Mouse (Mus musculus): ENCODE results near the gene Gm49396.

The Gm49396 gene

DNA sequence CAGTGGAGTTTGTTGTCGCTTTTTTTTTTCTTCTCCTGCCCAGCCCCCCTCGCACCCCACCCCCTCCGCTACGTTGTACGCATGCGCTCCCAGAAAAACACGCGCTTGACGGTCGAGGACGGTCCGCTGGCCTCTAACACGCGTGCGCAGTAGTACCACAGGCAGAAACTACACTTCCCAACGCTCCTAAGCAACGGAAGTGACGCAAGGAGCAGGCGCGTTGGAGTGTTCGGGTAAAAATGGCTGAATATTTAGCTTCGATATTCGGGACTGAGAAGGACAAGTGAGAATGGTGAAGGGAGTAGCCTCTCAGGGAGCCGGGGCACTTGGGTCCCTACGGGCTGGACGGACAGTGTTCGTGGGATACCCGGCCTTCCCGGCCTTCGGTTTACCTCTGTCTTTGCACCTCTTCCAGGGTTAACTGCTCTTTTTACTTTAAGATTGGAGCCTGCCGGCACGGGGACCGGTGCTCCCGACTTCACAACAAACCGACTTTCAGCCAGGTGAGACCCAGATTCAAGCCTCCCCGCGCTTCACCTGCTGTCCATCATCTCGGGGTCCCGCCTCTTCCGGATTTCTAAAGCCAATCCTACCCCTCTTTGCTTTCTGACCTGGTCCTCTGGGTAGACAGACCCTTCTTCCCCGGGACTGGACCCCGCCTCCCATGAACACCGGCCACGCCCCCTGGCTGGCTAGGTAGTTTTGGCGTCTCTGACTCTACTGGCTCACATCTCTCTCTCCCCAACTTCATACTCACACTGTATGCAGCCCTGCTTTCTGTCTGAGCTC is at the start of gene Gm49396, which contains the start of the genes U2af1l4 and Psenen:
Gene Gm49396 (plus strand): TSS at position 228 of the 789 bp plus-strand sequence.
Gene U2af1l4 (plus strand): TSS at position 185 of the 789 bp plus-strand sequence.
Gene Psenen (minus strand): TSS at position 511 of the 789 bp plus-strand sequence.
- peak; percentile 85 for DNase-seq (ENCODE audit: extremely low read depth, insufficient read length, low spot score)

DNA sequence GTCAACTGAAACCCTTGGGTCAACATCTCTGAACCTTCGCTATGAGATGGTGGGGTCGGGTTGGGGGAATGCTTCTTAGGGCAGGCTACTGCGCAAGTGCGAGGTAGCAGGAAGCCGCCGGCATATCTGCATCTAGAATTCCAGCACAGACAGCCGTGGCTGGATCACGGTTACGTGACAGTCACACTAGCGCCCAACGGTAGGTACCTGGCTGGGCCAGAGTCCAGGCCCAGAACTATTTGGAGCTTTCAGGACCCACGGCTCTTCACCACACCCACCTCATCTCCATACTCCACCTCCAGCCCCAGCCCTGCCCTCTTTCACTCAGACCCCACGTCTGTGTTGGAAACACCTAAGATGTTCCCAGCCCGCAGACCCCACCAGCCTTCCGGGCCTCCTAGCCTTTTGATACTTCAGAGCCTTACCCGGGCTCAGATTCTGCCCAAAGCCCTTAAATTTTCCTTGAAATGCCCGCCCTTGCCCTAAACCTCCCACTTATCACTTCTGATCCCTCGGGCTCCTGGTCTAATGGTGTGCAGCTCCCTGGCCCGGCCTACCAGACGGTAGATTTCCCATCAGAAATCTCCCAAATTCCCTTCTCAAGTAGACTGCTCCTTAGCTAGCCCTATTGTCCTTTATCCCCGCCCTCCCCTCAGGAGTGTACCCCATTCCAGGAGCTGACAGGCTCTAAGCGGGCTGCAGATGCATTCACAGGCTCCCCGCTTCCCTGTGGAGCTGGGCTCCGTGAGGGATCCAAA is 48.0 kb upstream of the Gm49396 start:
- no peak for DNase-seq (ENCODE audit: extremely low read depth, insufficient read length, low spot score)

DNA sequence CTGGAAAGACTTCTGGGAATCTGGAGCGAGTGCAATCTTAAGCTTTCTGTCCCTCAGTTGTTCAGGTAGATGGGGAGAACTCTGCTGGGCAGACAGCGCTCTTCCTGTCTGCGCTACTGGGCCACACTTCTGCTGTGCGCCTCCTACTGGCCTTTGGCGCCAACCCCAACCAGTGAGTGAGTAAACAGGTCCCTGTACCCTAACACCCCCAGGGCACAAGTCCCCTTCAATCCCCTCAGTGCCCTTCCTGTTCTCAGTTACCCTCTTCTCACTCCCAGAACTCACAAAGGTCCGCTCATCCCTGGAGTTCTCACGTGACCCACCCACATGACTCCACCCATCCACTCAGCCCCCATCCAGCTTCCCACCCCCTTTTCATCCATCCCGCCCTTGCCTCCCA is 44.8 kb upstream of the Gm49396 start:
- DNase-seq (ENCODE audit: extremely low read depth, insufficient read length, low spot score): no peak

DNA sequence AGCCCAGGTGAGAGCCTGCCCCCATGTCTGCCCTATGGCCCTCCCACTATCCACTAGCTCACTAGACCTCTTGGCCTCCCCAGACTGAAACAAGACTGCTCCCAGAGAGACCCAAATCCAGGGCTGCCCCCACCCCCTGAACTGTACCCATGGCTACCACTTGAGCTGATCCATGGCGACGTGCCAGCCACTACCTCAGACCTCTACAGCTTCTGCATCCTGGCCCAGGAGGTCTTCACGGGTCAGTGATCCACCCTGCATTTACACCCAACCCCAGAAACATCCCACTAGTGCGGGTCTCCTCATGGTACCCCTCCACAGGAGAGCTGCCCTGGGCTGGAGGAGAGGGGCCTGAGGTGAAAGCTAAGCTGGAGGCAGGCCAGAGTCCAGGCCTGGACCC is 42.7 kb upstream of the Gm49396 start:
- no peak for DNase-seq (ENCODE audit: extremely low read depth, insufficient read length, low spot score)

DNA sequence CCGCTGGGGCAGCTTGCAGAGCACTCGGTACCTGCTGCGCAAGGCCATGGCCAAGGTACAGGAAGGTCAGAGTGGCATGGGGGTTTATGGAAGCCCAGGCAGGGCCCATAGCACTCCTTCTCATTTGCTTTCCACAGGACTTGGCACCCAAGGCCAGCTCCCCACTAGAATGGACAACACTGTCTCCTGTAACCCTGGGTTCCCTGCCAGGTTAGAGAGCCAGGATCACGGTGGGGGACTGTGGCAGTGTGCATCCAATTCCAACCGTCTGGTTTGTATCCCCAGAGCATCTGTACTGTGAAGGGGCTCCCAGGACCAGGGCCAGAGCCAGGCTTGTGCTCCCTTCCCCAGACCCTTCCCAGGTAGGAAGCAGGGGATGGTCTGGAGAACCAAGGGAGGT is 42.3 kb upstream of the Gm49396 start:
- DNase-seq (ENCODE audit: extremely low read depth, insufficient read length, low spot score): no peak

DNA sequence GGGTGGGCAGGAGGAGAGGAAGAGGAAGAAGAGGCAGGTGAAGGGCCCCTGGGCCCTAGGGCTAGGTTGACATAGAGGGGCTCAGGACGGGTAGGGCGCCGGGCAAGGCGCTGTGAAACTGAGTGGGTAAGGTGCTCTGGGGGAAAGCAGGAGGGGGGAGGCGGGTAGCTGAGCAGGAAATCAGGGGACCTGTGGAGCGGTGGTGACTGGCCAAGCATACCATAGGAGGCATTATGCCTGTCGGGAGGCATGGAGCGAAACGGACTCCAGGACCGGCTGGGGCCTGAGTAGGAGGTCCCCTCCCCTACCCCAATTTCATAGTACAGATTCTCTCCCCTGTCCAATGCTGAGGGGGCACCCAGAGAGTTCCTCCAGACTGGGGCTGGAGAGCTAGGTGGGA is 40.3 kb upstream of the Gm49396 start:
- no peak for DNase-seq (ENCODE audit: extremely low read depth, insufficient read length, low spot score)

DNA sequence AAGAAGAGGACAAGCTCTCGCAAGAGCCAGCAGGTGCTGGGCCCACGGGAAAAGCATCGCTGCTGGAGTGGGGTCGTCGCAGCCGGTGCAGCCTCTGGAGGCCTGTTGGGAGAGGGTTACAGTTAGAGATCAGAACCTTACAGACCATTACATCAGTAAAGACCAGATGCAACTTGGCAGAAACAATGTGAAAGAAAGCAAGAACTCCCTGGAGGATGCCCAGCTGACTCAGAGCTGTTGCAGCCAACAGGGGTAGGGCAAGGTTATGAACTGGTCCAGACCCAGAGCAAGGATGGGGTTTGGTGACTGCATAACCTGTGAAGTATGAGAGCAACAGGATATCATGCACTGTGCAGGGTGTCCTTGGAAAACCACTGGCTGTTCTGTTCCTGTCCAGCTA is 38.7 kb upstream of the Gm49396 start:
- peak; percentile 42 for DNase-seq (ENCODE audit: extremely low read depth, insufficient read length, low spot score)

DNA sequence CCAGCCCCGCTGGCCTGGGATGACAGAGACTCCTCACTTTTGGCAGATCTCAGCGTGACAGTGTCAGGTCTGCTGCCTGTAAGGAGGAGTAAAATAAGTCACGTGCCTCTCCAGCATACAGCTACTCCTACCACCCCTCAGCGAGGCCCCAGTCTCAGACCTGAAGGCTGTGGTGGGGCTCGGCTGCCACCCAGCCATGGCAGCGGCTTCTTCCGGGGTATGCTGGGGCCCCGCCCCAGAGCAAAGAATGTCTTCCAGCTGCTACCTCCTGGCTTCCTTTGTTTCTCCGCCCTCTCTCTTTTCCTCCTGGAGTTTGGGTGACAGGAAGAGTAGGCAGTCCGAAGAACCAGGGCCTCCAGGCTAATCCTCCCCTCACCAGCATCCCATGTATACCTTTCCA is 37.2 kb upstream of the Gm49396 start:
- DNase-seq (ENCODE audit: extremely low read depth, insufficient read length, low spot score): no peak

DNA sequence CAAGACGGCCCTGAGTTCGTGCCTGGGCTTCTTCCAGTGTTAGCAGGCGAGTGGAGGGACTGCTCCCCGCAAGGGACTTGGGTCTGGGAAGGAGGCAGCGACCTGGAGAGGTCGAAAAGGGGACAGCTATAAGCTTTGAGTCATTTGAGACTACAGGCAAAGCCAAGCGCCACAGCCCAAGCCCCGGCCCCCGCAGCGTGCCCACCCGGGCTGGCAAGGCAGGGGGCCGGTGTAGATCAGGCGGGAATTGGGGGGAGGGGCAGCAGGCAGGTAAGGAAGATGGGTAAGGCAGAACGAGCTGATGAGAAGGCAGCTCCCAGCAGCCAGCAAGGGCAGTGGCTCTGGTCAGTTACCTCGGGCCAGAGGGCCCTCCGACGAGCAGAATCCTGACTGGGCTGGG is 36.7 kb upstream of the Gm49396 start:
- no peak for DNase-seq (ENCODE audit: extremely low read depth, insufficient read length, low spot score)

DNA sequence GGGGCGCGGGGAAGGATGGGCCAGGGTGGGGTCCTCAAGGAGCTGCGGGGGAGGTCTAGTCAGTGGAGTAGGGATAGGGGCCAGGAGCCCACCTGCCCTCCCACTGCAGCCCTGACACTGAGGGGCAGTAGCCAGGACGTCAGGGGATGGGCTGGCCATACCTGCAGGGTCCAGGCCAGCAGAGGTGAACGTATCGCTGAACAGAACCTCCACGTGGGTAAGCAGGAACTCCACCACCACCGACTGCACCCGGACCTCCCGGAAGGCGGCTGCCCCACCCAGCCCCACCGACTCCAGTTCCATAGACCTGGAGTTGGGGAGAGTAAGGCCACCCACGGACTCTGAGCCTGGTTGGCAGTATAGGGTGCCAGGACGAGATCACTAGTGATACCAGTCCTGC is 36.2 kb upstream of the Gm49396 start:
- no peak for DNase-seq (ENCODE audit: extremely low read depth, insufficient read length, low spot score)

DNA sequence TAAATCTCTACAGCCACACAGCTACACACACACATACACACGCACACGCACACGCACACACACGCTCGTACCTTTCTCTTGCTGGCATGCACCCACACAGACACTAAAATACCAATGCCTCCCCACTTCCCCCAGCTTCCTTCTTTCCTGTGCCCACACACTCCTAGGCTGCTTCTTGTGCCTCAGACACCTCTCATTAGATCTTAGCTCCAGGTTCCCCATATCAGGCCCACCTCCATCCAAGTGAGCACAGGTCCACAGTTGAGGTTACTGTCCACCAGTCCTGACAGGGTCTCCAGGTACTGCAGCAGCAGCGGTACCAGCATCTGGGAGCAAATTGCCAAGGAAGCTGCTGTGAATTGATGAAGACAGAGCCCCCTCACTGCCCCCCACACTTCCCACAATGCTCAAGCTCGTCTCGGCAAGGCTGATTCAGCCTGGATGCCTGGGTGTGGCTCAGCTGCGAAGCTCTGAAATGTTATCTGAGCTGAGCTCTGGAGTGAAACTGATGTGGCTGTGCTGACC is 31.8 kb upstream of the Gm49396 start:
- DNase-seq (ENCODE audit: extremely low read depth, insufficient read length, low spot score): no peak

DNA sequence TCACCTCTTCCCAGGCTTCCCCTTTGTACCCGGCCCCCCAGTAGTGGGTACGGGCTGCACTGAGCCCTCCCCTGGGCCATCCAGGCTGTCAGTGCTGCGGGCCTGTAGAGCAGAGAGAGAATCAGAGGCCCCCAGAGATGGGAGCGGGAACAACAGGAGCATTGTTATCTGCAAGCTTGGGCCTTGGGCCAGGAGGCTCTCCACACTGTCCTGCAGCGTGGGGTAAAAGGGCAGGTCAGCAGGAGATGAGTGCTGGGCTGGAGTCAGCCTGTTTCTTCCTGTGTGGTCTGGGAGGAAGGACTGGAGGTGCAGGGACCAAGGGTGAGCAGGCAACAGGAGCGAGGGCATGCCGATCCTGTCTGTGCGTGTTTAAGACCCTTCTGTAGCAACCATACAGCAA is 30.2 kb upstream of the Gm49396 start:
- no peak for DNase-seq (ENCODE audit: extremely low read depth, insufficient read length, low spot score)

DNA sequence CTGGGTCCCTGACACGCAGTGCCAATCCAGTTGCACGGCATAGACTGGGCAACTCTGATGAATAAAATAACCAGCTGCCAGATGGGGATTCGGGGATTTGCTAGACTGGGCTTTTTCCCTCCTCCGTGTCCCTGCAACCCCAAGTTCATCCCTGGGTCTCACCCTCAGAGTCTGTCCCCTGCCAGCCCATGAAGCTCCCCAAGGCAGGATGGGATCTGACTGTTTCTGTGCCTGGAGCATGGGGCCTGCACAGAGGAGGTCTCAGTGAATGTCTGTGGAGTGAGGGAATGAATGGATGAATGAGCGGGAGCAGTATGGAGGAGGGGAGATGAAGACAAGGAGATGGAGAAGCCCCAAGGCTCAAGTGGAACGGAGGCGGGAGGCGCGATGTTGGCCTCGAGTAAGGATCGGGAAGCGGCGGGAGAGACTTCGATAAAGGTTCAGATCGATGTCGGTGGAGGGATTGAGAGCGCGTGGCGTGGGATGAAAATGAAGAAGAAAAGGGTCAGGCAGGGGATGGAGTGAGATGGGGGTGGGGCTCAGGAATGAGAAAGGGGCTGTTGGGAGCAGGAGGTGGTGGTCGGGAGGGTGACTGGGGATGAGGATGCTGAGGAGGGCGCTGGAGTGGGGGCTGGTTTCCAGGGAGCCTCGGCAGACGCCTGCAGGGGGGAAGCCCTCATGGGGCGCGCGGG is 29.1 kb upstream of the Gm49396 start:
- DNase-seq (ENCODE audit: extremely low read depth, insufficient read length, low spot score): no peak

DNA sequence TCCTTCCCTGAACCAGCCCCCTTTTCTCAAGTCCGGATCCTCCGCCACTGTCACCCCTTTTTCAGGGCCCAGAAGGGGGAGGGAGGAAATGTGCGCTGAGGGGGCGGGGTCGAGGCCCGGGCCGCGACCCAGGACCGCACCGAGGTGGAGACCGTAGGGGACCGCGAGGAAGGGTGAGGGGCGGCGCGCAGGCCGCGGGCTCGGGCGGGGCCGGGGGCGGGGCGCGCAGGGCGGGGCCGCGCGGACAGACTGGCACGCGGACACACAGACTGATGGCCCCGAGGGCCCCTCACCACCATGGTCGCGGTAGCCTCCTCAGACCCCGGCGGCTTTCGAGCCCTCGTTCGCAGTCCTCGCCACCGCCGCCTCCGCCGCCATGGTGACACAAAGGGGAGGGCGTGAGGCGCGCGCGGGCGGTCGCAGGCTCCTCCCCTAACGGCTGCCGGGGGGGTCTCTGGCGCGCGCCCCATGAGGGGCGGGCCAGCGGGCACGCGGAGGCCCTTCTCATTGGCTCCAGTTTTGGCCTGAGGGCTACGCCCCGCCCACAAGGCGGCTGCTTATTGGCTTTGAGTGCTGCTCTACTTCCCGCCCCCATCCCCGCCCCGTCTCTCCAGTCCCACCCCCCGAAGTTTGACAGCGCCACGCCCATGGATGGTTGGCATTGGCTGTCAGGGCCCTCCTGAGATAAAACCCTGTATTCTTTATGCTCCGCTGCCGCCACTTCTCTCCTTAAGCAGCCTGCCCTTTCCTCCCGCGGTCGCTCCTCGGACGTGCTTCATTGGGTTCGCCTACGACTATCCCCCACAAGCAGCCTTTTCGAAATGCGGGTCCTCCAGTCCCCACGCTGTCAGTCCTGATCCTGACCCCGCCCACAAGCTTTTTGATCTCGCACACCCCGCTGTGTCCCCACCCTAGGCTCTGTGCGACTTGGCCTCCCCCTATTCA is 28.2 kb upstream of the Gm49396 start, which contains the start of gene Arhgap33:
Gene Arhgap33 (minus strand): TSS at position 428 of the 945 bp plus-strand sequence.
- peak; percentile 93 for DNase-seq (ENCODE audit: extremely low read depth, insufficient read length, low spot score)

DNA sequence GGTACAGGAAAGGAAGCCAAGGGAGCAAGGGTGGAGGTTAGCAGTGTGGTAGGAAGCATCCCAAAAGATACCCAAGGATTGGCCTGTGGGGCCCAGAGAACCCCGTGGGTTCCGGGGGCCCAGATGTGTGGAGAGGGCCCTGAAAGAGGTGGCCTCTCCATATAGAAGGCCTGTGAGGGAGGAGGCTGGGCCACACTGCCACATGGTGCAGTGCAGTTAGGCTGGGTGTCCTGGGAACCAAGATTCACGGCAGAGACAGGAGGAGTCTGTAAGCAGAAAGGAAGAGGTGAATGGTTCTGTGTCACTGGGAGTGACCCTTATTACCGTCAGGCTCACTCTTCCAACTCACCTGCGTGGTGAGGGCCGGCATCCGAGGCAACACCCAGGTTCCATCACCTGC is 22.6 kb upstream of the Gm49396 start:
- DNase-seq (ENCODE audit: extremely low read depth, insufficient read length, low spot score): no peak

DNA sequence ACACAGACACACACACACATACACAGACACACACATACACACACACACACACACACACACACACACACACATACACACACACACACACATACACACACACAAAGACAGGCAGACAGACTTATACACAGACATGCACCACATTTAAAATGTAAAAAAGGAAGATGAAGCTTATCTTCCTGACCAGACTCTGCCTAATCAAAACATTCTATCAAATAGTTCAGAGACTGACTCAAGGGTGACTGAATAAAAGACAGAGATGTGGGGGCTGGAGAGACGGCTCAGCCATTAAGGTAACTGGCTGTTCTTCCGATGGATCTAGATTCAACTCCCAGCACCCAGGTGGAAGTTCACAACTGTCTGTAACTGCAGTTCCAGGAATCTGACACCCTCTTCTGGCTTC is 18.8 kb upstream of the Gm49396 start:
- no peak for DNase-seq (ENCODE audit: extremely low read depth, insufficient read length, low spot score)

DNA sequence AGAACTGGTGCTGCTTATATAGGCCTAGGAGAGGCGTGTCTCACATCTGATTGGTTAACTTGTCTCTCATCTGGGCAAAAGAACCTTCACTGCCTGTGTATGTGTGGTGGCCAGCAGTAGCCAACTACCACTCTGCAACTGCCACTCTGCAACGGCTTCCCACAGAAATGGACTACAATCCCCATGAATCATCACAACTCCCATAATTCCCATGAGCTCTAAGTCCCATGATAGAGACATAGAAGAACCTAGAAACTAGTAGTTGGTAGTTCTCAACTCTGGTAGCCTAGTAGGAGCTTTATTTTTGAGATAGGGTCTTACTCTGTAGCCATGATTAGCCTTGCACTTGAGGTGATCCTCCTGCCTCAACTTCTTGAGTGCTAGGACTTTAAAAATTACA is 13.3 kb upstream of the Gm49396 start:
- DNase-seq (ENCODE audit: extremely low read depth, insufficient read length, low spot score): no peak

DNA sequence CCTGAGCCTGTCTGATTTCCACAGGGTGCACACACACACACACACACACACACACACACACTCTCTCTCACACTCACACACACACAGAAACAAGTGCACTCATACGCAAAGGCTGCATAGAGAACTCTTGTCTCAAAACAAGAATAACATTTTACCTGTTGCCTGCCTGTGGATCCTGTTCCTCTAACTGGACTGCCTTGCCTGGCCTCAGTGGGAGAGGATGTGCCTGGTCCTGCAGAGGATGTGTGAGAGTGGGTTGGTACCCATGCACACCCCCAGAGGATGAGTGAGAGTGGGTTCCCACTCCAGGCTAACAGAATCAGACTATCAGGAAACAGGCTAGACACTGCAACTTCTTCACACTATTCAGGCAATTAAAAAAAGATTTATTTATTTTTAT is 12.5 kb upstream of the Gm49396 start:
- no peak for DNase-seq (ENCODE audit: extremely low read depth, insufficient read length, low spot score)

DNA sequence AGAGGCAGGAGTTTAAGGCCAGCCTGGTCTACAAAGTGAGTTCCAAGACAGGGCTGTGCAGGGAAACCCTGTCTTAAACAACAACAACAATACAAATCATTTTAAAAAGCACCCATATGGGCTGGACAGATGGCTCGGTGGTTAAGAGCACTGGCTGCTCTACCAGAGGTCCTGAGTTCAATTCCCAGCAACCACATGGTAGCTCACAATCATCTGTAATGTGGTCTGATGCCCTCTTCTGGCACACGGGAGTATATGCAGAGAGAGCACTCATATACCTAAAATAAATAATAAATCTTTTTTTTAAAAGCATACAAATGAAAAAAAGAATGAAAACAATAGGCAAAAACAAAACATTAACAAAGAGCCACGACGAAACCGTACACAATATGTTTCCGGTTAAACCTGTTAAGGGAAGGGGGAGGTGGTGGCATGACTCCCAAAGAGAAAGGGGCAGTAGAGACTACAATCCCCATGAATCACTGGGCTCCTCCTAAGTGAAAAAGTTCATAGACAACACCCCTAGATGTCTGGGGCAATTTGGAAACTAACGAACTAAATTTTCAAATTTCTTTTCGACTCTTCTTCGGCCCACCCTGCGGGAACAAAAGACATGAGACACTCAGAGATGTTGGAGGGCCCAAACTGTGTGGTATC is 11.6 kb upstream of the Gm49396 start:
- DNase-seq (ENCODE audit: extremely low read depth, insufficient read length, low spot score): no peak
